In the genomic region with DNA sequence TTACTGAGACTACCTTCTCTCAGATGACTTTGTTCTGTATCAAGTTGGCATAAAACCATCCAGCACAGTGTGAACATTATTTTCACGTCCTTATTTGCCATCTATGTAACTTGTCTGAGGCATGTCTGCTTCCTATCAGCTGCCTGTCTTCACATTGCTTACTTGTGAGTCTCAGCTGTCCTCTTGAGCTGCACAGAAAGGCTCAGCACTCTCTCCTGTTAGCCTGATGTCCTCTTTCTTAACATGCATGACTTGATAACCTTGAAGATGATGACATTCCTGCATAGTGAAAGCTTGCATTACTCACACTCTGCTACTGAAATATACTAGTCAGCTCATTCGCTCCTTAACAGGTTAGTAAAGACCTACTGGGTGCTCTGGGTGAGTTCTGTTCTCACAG, we compare ENCODE assay signal across 27 mouse cellular contexts. TPM values are rescaled to one million over a fixed set of nuclear protein-coding genes. Genes with fewer than 3 reads are reported as not detected.
A peak's percentile ranks its signal among the peaks of the same experiment; 100 is the strongest.
DNase-seq lines count a peak whose midpoint lies in the region; ATAC-seq and TF ChIP-seq lines count a peak whose summit lies in the region.
"Had no signal": no experiment of that assay in that cellular context is flagged by ENCODE, and none has a peak within 500 bp of the region (broad histone marks: within the 10 kb centered on the region; RNA-seq: fewer than 3 reads in every experiment).

No protein-coding gene starts in this region.

- intact Hi-C loops in heart, adult 2 months (cut with DNase I): loop anchor here (5.0 kb wide), 1 partner anchor 320 kb away; no protein-coding TSS in a partner anchor

- ATAC-seq in forebrain, embryonic 13.5 days: no peak
- no peak for ATAC-seq in forebrain, postnatal 0 days
- ATAC-seq in heart, embryonic 14.5 days (ENCODE audit: insufficient number of reproducible peaks, insufficient read depth, low FRiP score, low read depth): peak; percentile 37; the same call in 1 of the 2 replicates
- ATAC-seq in megakaryocyte, adult 5-6 weeks (ENCODE audit: poor library complexity, severe bottlenecking): no peak
- no peak for ATAC-seq in erythroid progenitor cell, adult 5-6 weeks (replicated peaks; ENCODE audit: low FRiP score, poor library complexity, severe bottlenecking)
- ATAC-seq in intestine, embryonic 16.5 days: no peak
- ATAC-seq: forebrain, embryonic 14.5 days; liver, postnatal 0 days; lung, postnatal 0 days; midbrain, embryonic 13.5 days had no signal

- no peaks in the 10 kb centered on the region for H3K9me3 ChIP-seq in forebrain, embryonic 13.5 days (replicated peaks)
- H3K9me3 ChIP-seq in forebrain, postnatal 0 days (ENCODE audit: low read length): no peaks in the 10 kb centered on the region
- H3K9me3 ChIP-seq in heart, embryonic 14.5 days (ENCODE audit: control insufficient read depth, low read length): no peaks in the 10 kb centered on the region
- H3K9me3 ChIP-seq in megakaryocyte, embryonic 14.5 days: peaks cover 3% of the 10 kb centered on the region; the same call in 1 of the 2 replicates
- H3K9me3 ChIP-seq in intestine, embryonic 16.5 days (ENCODE audit: control insufficient read depth, low read length): no peaks in the 10 kb centered on the region
- H3K9me3 ChIP-seq: embryonic facial prominence, embryonic 12.5 days; neural tube, embryonic 13.5 days had no signal

- H3K4me2 ChIP-seq in forebrain, embryonic 13.5 days: no peak overlapping the region
- no peak overlapping the region for H3K4me2 ChIP-seq in forebrain, postnatal 0 days (ENCODE audit: low read depth)
- H3K4me2 ChIP-seq in heart, embryonic 14.5 days (ENCODE audit: low read length): no peak overlapping the region
- no peak overlapping the region for H3K4me2 ChIP-seq in intestine, embryonic 16.5 days (ENCODE audit: low read depth, low read length)
- H3K4me2 ChIP-seq: embryonic facial prominence, embryonic 12.5 days; hindbrain, embryonic 14.5 days; limb, embryonic 12.5 days; liver, embryonic 11.5 days; midbrain, embryonic 13.5 days; neural tube, embryonic 13.5 days had no signal

- H3K36me3 ChIP-seq in forebrain, embryonic 13.5 days (ENCODE audit: poor library complexity, severe bottlenecking): peaks cover 19% of the 10 kb centered on the region; the same call in 1 of the 2 replicates
- peaks cover 3% of the 10 kb centered on the region; the same call in 1 of the 2 replicates for H3K36me3 ChIP-seq in forebrain, postnatal 0 days (ENCODE audit: insufficient read depth)
- peaks cover 16% of the 10 kb centered on the region for H3K36me3 ChIP-seq in heart, embryonic 14.5 days (ENCODE audit: control insufficient read depth, insufficient read depth, low read length)
- H3K36me3 ChIP-seq in heart, adult 2 months (ENCODE audit: control insufficient read depth, insufficient read depth, low read length): peaks cover 9% of the 10 kb centered on the region
- H3K36me3 ChIP-seq in megakaryocyte, embryonic 14.5 days (replicated peaks; ENCODE audit: low read length): peaks cover 34% of the 10 kb centered on the region
- 0 out of 2 replicates have a peak, but pooled peaks cover 5% of the 10 kb centered on the region for H3K36me3 ChIP-seq in intestine, embryonic 16.5 days (ENCODE audit: control insufficient read depth, insufficient read depth, low read length)

- H3K4me1 ChIP-seq in forebrain, embryonic 13.5 days: no peaks in the 10 kb centered on the region
- H3K4me1 ChIP-seq in forebrain, postnatal 0 days (ENCODE audit: insufficient read depth): no peaks in the 10 kb centered on the region
- peaks cover 9 to 33% of the 10 kb centered on the region in 2 experiments for H3K4me1 ChIP-seq in heart, embryonic 14.5 days (ENCODE audit: control insufficient read depth in 2 of 2, insufficient read depth in 2 of 2, low read length in 2 of 2)
- peaks cover 15% of the 10 kb centered on the region for H3K4me1 ChIP-seq in heart, adult 2 months (ENCODE audit: control insufficient read depth, insufficient read depth, low read length)
- H3K4me1 ChIP-seq in megakaryocyte, embryonic 14.5 days: peaks cover 54% of the 10 kb centered on the region
- no peaks in the 10 kb centered on the region for H3K4me1 ChIP-seq in intestine, embryonic 16.5 days (ENCODE audit: control insufficient read depth, insufficient read depth, low read length)
- H3K4me1 ChIP-seq: embryonic facial prominence, embryonic 12.5 days; limb, embryonic 12.5 days had no signal

- no peak overlapping the region for H3K9ac ChIP-seq in forebrain, embryonic 13.5 days
- no peak overlapping the region for H3K9ac ChIP-seq in forebrain, postnatal 0 days
- no peak overlapping the region for H3K9ac ChIP-seq in heart, embryonic 14.5 days (ENCODE audit: low read length)
- H3K9ac ChIP-seq in heart, adult 2 months (ENCODE audit: low read depth, low read length): no peak overlapping the region
- no peak overlapping the region for H3K9ac ChIP-seq in intestine, embryonic 16.5 days (ENCODE audit: low read depth, low read length)
- H3K9ac ChIP-seq: embryonic facial prominence, embryonic 12.5 days; hindbrain, embryonic 14.5 days; limb, embryonic 12.5 days; liver, postnatal 0 days; midbrain, embryonic 13.5 days; neural tube, embryonic 13.5 days had no signal

- H3K27me3 ChIP-seq in forebrain, embryonic 13.5 days: no peaks in the 10 kb centered on the region
- no peaks in the 10 kb centered on the region for H3K27me3 ChIP-seq in forebrain, postnatal 0 days (ENCODE audit: insufficient read depth, low read length)
- H3K27me3 ChIP-seq in heart, embryonic 14.5 days (ENCODE audit: control insufficient read depth, insufficient read depth, low read length): no peaks in the 10 kb centered on the region
- no peaks in the 10 kb centered on the region for H3K27me3 ChIP-seq in heart, adult 2 months (ENCODE audit: control insufficient read depth, insufficient read depth, low read length)
- H3K27me3 ChIP-seq in megakaryocyte, embryonic 14.5 days (replicated peaks): no peaks in the 10 kb centered on the region
- no peaks in the 10 kb centered on the region for H3K27me3 ChIP-seq in intestine, embryonic 16.5 days (replicated peaks; ENCODE audit: control insufficient read depth, insufficient read depth, low read length)
- H3K27me3 ChIP-seq: embryonic facial prominence, embryonic 12.5 days; limb, embryonic 12.5 days; midbrain, embryonic 13.5 days; neural tube, embryonic 13.5 days had no signal

- 0 out of 2 replicates have a peak, but pooled peaks cover 2% of the 10 kb centered on the region for H3K79me2 ChIP-seq in heart, adult 2 months (replicated peaks; ENCODE audit: control insufficient read depth, insufficient read depth, low read length)

- H3K4me3 ChIP-seq in forebrain, embryonic 13.5 days: no peak overlapping the region
- no peak overlapping the region for H3K4me3 ChIP-seq in forebrain, postnatal 0 days (ENCODE audit: low read depth, low read length)
- H3K4me3 ChIP-seq in heart, embryonic 14.5 days (ENCODE audit: control insufficient read depth in 1 of 2, insufficient read depth in 1 of 2, low read depth in 1 of 2, low read length in 2 of 2): no peak overlapping the region
- H3K4me3 ChIP-seq in heart, adult 2 months: no peak overlapping the region
- H3K4me3 ChIP-seq in megakaryocyte, embryonic 14.5 days (replicated peaks): peak overlapping the region; percentile 7
- no peak overlapping the region for H3K4me3 ChIP-seq in intestine, embryonic 16.5 days (ENCODE audit: low read length)
- H3K4me3 ChIP-seq: embryonic facial prominence, embryonic 12.5 days; erythroblast, embryonic 14.5 days; limb, embryonic 12.5 days; midbrain, embryonic 13.5 days; neural tube, embryonic 13.5 days had no signal

- peak overlapping the region; percentile 25; the same call in 1 of the 2 replicates for H3K27ac ChIP-seq in forebrain, embryonic 13.5 days
- no peak overlapping the region for H3K27ac ChIP-seq in forebrain, postnatal 0 days (ENCODE audit: low read depth, low read length)
- peak overlapping the region; percentile 31 to 80 for H3K27ac ChIP-seq in heart, embryonic 14.5 days (replicated peaks in 1 of 2; ENCODE audit: control insufficient read depth in 1 of 2, insufficient read depth in 1 of 2, low read depth in 2 of 2, low read length in 2 of 2)
- H3K27ac ChIP-seq in heart, adult 2 months: no peak overlapping the region
- H3K27ac ChIP-seq in intestine, embryonic 16.5 days (ENCODE audit: low read length): no peak overlapping the region
- H3K27ac ChIP-seq: embryonic facial prominence, embryonic 12.5 days; hindbrain, embryonic 14.5 days; limb, embryonic 12.5 days; midbrain, embryonic 13.5 days; neural tube, embryonic 13.5 days had no signal

- TF ChIP-seq POLR2A in heart, adult 2 months (IDR thresholded peaks at IDR 0.05; ENCODE audit: insufficient read depth, low read depth, low read length): no peak

- TF ChIP-seq EP300 in heart, adult 2 months (IDR thresholded peaks at IDR 0.05; ENCODE audit: insufficient read depth, low read depth, low read length): no peak

- DNase-seq in forebrain, postnatal 0 days: no peak
- DNase-seq in heart, adult 2 months: no peak
- DNase-seq: adrenal gland, adult 2 months; cerebellum, adult 18-20 months; cerebellum, postnatal 14 days; gastrocnemius, postnatal 10 days; kidney, adult 9 months; kidney, postnatal 14 days; layer of hippocampus, postnatal 36 days; liver, postnatal 0 days; retina, postnatal 1 day; thymus, postnatal 14 days had no signal

- TF ChIP-seq CTCF in forebrain, postnatal 0 days (IDR thresholded peaks at IDR 0.05; ENCODE audit: low read depth): no peak
- TF ChIP-seq CTCF in heart, adult 2 months (IDR thresholded peaks at IDR 0.05): no peak

- 88% methylated on average over 2 of the region's 2 CpGs for WGBS in forebrain, embryonic 13.5 days
- WGBS in forebrain, postnatal 0 days: 81% methylated on average over 2 of the region's 2 CpGs
- 20% methylated on average over 2 of the region's 2 CpGs for WGBS in heart, embryonic 14.5 days
- WGBS in heart, adult 2 months: 35% methylated on average over 2 of the region's 2 CpGs
- 69% methylated on average over 2 of the region's 2 CpGs for WGBS in intestine, embryonic 16.5 days

RNA-seq across cellular contexts. Expression of a gene that starts 53.1 kb away (rescaled TPM):
- 23.7 and 24.7 TPM in 2 replicates for polyA plus RNA-seq in forebrain, embryonic 13.5 days (2015; fragmentation: Nextera tagmentation; extraction: Ambion mirVana)
- total RNA-seq in forebrain, postnatal 0 days (2014; rRNA removed): 56.9 and 71.6 TPM in 2 replicates
- polyA plus RNA-seq in forebrain, postnatal 0 days (2015; fragmentation: Nextera tagmentation; extraction: Ambion mirVana): 13.1 and 19.9 TPM in 2 replicates
- 8.7 and 8.9 TPM in 2 replicates for polyA plus RNA-seq in heart, embryonic 14.5 days (2014; fragmentation: Nextera tagmentation; extraction: Ambion mirVana)
- 10 to 100 TPM; 28.5 to 30.3 TPM for total RNA-seq in heart, adult 2 months (2021)
- polyA plus RNA-seq in heart, adult 2 months (2012; rRNA removed): 17.7 and 27.3 TPM in 2 replicates
- polyA plus RNA-seq in megakaryocyte, embryonic 14.5 days (2012; ENCODE audit: insufficient read depth, low replicate concordance): 5.7 and 9.3 TPM in 2 replicates
- 16.3 and 19.1 TPM in 2 replicates for total RNA-seq in megakaryocyte, adult 5-6 weeks (2015)
- total RNA-seq in megakaryocyte, adult 5-6 weeks (2017): 17.9 and 20.4 TPM in 2 replicates
- 10.8 and 13.4 TPM in 2 replicates for total RNA-seq in erythroid progenitor cell, adult 5-6 weeks (2015; ENCODE audit: low replicate concordance)
- 11.6 and 13.9 TPM in 2 replicates for total RNA-seq in erythroid progenitor cell, adult 5-6 weeks (2017; ENCODE audit: low replicate concordance)
- 6.6 and 6.8 TPM in 2 replicates for polyA plus RNA-seq in intestine, embryonic 16.5 days (2015; fragmentation: Nextera tagmentation; extraction: Ambion mirVana)

Comparison
In these comparisons a context has a peak if more than half of its experiments do, and no peak if none do; other contexts are left out.
1. H3K27ac ChIP-seq: peak in forebrain, embryonic 13.5 days (single experiment) and heart, embryonic 14.5 days (2 of 2); none in forebrain, postnatal 0 days (single experiment), heart, adult 2 months (single experiment) and intestine, embryonic 16.5 days (single experiment).